Mouse (Mus musculus) activated CD4-positive, CD25-positive, alpha-beta regulatory T cell, adult 4 months (primary cell): ENCODE results near the gene Slc47a1. TPM values are rescaled to one million over a fixed set of nuclear protein-coding genes. Genes with fewer than 3 reads are reported as not detected.
"Not testable (repeated sequence)": the region's sequence is repeated elsewhere in the genome, so short reads cannot be mapped to it uniquely, and the experiment has no call there.

Source experiments
- ATAC-seq: one replicate; pipeline ENCODE4 v1.8.0; 2017
- polyA plus RNA-seq, 2 experiments: library from polyadenylated mRNA; unstranded; fragments of 100-300 nt; shearing (Covaris generic); gene quantifications; one replicate each; pipeline ENCODE4 v1.2.1; 2017

Slc47a1 gene
- not detected for polyA plus RNA-seq

GRCm38 (mm10) chr11:61377881-61378613 lies at the start of gene Slc47a1:
Gene Slc47a1 (minus strand): TSS chr11:61378345.
- no peak for ATAC-seq

- no peak for ATAC-seq
These were observed 41.1 kb upstream of the Slc47a1 start for GRCm38 (mm10) chr11:61419253-61419652.

GRCm38 (mm10) chr11:61417945-61418551 lies 39.9 kb upstream of the Slc47a1 start:
- ATAC-seq, result peak; percentile 46

- ATAC-seq, result not testable (repeated sequence)
These were observed 38.4 kb upstream of the Slc47a1 start for GRCm38 (mm10) chr11:61416540-61416939.

GRCm38 (mm10) chr11:61415444-61415843 lies 37.3 kb upstream of the Slc47a1 start:
- no peak for ATAC-seq

- ATAC-seq, result no peak
These were observed 36.4 kb upstream of the Slc47a1 start for GRCm38 (mm10) chr11:61414560-61414959.

- ATAC-seq, result no peak
These were observed 35.3 kb upstream of the Slc47a1 start for GRCm38 (mm10) chr11:61413411-61413810.

- ATAC-seq, result no peak
These were observed 33.7 kb upstream of the Slc47a1 start for GRCm38 (mm10) chr11:61411809-61412208.

GRCm38 (mm10) chr11:61411221-61411620 lies 33.1 kb upstream of the Slc47a1 start:
- ATAC-seq, result no peak

- ATAC-seq, result no peak
These were observed 32.0 kb upstream of the Slc47a1 start for GRCm38 (mm10) chr11:61410129-61410528.

GRCm38 (mm10) chr11:61409051-61409450 lies 30.9 kb upstream of the Slc47a1 start:
- ATAC-seq, result no peak

- ATAC-seq, result peak; percentile 75
These were observed 30.3 kb upstream of the Slc47a1 start for GRCm38 (mm10) chr11:61408184-61409027.

GRCm38 (mm10) chr11:61407638-61408183 lies 29.6 kb upstream of the Slc47a1 start:
- peak; percentile 74 for ATAC-seq

- ATAC-seq, result no peak
These were observed 23.6 kb upstream of the Slc47a1 start for GRCm38 (mm10) chr11:61401794-61402193.

GRCm38 (mm10) chr11:61400681-61401346 lies 22.7 kb upstream of the Slc47a1 start:
- ATAC-seq, result no peak

- not testable (repeated sequence) for ATAC-seq
These were observed 19.4 kb upstream of the Slc47a1 start for GRCm38 (mm10) chr11:61397423-61398043.

- no peak for ATAC-seq
These were observed 10.8 kb upstream of the Slc47a1 start for GRCm38 (mm10) chr11:61388936-61389335.

- ATAC-seq, result no peak
These were observed 9.9 kb upstream of the Slc47a1 start for GRCm38 (mm10) chr11:61388012-61388411.

- no peak for ATAC-seq
These were observed 9.1 kb upstream of the Slc47a1 start for GRCm38 (mm10) chr11:61387233-61387632.

GRCm38 (mm10) chr11:61385725-61386124 lies 7.6 kb upstream of the Slc47a1 start:
- ATAC-seq, result no peak

- no peak for ATAC-seq
These were observed 3.1 kb upstream of the Slc47a1 start for GRCm38 (mm10) chr11:61381272-61381671.

GRCm38 (mm10) chr11:61378651-61379050 lies 506 bp upstream of the Slc47a1 start:
- no peak for ATAC-seq
